1 mouse cellular context compared by ENCODE assay signal in the genomic region with DNA sequence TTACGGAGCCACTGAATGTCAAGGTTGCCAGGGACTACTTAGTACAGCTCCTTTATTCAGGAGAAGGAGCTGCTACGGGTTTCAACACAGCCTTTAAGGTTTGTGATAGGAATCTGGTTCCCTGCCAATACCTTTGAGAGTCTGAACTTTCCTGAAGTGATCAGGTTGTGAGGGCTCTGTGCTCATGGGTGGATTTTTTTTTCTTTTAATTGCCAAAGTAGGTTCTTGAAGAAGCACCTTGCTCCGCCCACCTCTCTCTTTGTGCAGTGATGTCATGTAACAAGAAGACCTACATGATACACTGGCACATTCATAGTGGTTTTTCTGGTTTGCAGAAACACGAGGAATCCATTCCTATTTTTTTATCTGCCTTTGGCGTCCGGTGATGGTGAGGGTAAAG.
TF ChIP-seq lines count a peak whose summit lies in the region.

No protein-coding gene starts in this region.

TF ChIP-seq in ES-E14, 5 proteins besides CTCF, POLR2A, EP300 and RAD21 (continued from another document):
- no peak for TF ChIP-seq HCFC1 (IDR thresholded peaks at IDR 0.05; ENCODE audit: borderline replicate concordance, insufficient read depth, low read length)
- TF ChIP-seq ZNF384 (IDR thresholded peaks at IDR 0.05; ENCODE audit: low read depth, low read length) = no peak
